Mouse (Mus musculus) intestine, embryonic 15.5 days (tissue): ENCODE results near the gene Cav3. TPM values are rescaled to one million over a fixed set of nuclear protein-coding genes. Genes with fewer than 3 reads are reported as not detected.
A peak's percentile ranks its signal among the peaks of the same experiment; 100 is the strongest.

Experiments
- ATAC-seq: fragments of 200-750 bp; cut with Nextera tagmentation; 2 replicates; pipeline ENCODE4 v1.8.0; 2017; ENCODE audit warnings: moderate TSS enrichment, moderate library complexity
- H3K27ac ChIP-seq: fragments of 300-500 bp; sonication (generic); 2 replicates; pipeline ENCODE4 v1.5.1; 2015; ENCODE audit warnings: mild to moderate bottlenecking, inconsistent platforms
- H3K27me3 ChIP-seq: fragments of 300-500 bp; sonication (generic); replicated peaks from 2 replicates; pipeline ENCODE4 v1.6.1; 2015; ENCODE audit warnings: inconsistent platforms
- H3K36me3 ChIP-seq: fragments of 300-500 bp; sonication (generic); 2 replicates; pipeline ENCODE4 v1.6.1; 2015; ENCODE audit warnings: inconsistent platforms
- H3K4me1 ChIP-seq: fragments of 300-500 bp; sonication (generic); replicated peaks from 2 replicates; pipeline ENCODE4 v1.6.1; 2015; ENCODE audit warnings: inconsistent platforms
- H3K4me2 ChIP-seq: fragments of 300-500 bp; sonication (generic); replicated peaks from 2 replicates; pipeline ENCODE4 v1.6.1; 2015; ENCODE audit warnings: mild to moderate bottlenecking, inconsistent platforms
- H3K4me3 ChIP-seq: fragments of 300-500 bp; sonication (generic); replicated peaks from 2 replicates; pipeline ENCODE4 v1.5.1; 2015; ENCODE audit warnings: inconsistent platforms
- H3K9ac ChIP-seq: fragments of 300-500 bp; sonication (generic); 2 replicates; pipeline ENCODE4 v1.6.1; 2015; ENCODE audit warnings: inconsistent platforms
- H3K9me3 ChIP-seq: fragments of 300-500 bp; sonication (generic); 2 replicates; pipeline ENCODE4 v1.6.1; 2016; ENCODE audit warnings: inconsistent platforms
- WGBS: fragments of 180-500 bp; shearing (Covaris S2); methylation state at CpG from one replicate; pipeline ENCODE4 v1.1.7; 2015; 5-methylcytosine and 5-hydroxymethylcytosine counted together
- polyA plus RNA-seq: library from polyadenylated mRNA; unstranded; fragments of >200 nt; fragmentation: Nextera tagmentation; extraction: Ambion mirVana; gene quantifications from 2 replicates; pipeline ENCODE4 v1.2.1, GENCODE M21; 2015

The Cav3 gene
- polyA plus RNA-seq, 1 experiment from 2014 or later, result 1.1 TPM

GRCm38 (mm10) chr6:112484316-112484715 is 25.0 kb downstream of the Cav3 start:
- no peaks in the 10 kb centered on the region for H3K36me3 ChIP-seq
- no peak overlapping the region for H3K9ac ChIP-seq
- WGBS, result 16% methylated on average over 4 of the region's 4 CpGs
- H3K4me1 ChIP-seq, result peaks cover 5% of the 10 kb centered on the region
- no peak overlapping the region for H3K4me3 ChIP-seq
- ATAC-seq, result no peak; the same call in 1 of the 2 replicates
- no peaks in the 10 kb centered on the region for H3K9me3 ChIP-seq
- peaks cover 30% of the 10 kb centered on the region for H3K27me3 ChIP-seq
- H3K4me2 ChIP-seq, result no peak overlapping the region
- no peak overlapping the region for H3K27ac ChIP-seq

GRCm38 (mm10) chr6:112487993-112488392 is 28.7 kb downstream of the Cav3 start:
- Histone ChIP-seq H3K9ac (no peak overlapping the region), H3K27ac (no peak overlapping the region), H3K4me1 (peaks cover 19% of the 10 kb centered on the region), H3K4me3 (no peak overlapping the region), H3K27me3 (peaks cover 41% of the 10 kb centered on the region), H3K36me3 (no peaks in the 10 kb centered on the region), H3K4me2 (no peak overlapping the region), H3K9me3 (no peaks in the 10 kb centered on the region)
- ATAC-seq, result no peak
- WGBS, result 89% methylated on average over 5 of the region's 5 CpGs

GRCm38 (mm10) chr6:112488821-112489180 is 29.5 kb downstream of the Cav3 start:
- Histone ChIP-seq H3K4me1 (peaks cover 19% of the 10 kb centered on the region), H3K4me3 (peak overlapping the region; percentile 45), H3K36me3 (no peaks in the 10 kb centered on the region), H3K4me2 (peak overlapping the region; percentile 96), H3K9ac (no peak overlapping the region), H3K27ac (no peak overlapping the region), H3K9me3 (no peaks in the 10 kb centered on the region), H3K27me3 (peaks cover 41% of the 10 kb centered on the region)
- no peak for ATAC-seq
- 25% methylated on average over 24 of the region's 24 CpGs for WGBS

- Histone ChIP-seq H3K27ac (no peak overlapping the region), H3K9ac (no peak overlapping the region), H3K27me3 (peaks cover 41% of the 10 kb centered on the region), H3K36me3 (no peaks in the 10 kb centered on the region), H3K9me3 (no peaks in the 10 kb centered on the region), H3K4me2 (peak overlapping the region; percentile 96), H3K4me1 (peaks cover 19% of the 10 kb centered on the region), H3K4me3 (peak overlapping the region; percentile 45)
- 4% methylated on average over 72 of the region's 72 CpGs for WGBS
- ATAC-seq, result peak; percentile 30; the same call in 1 of the 2 replicates
These were observed 30.0 kb downstream of the Cav3 start for GRCm38 (mm10) chr6:112489181-112489909.

- peaks cover 41% of the 10 kb centered on the region for H3K27me3 ChIP-seq
- no peaks in the 10 kb centered on the region for H3K36me3 ChIP-seq
- H3K27ac ChIP-seq, result no peak within 1 kb of the TSS
- ATAC-seq, result no peak
- 6% methylated on average over 24 of the region's 24 CpGs for WGBS
- no peaks in the 10 kb centered on the region for H3K9me3 ChIP-seq
- peaks cover 21% of the 10 kb centered on the region for H3K4me1 ChIP-seq
- peak within 1 kb of the TSS; percentile 96 for H3K4me2 ChIP-seq
- peak within 1 kb of the TSS; percentile 45 for H3K4me3 ChIP-seq
- H3K9ac ChIP-seq, result peak within 1 kb of the TSS; percentile 37
These were observed 30.7 kb downstream of the Cav3 start, which contains the start of gene Oxtr for GRCm38 (mm10) chr6:112489910-112490559. Oxtr (minus strand) TSS chr6:112489943.

- ATAC-seq, result peak; percentile 58
- Histone ChIP-seq H3K27me3 (peaks cover 41% of the 10 kb centered on the region), H3K4me3 (peak overlapping the region; percentile 45), H3K4me2 (peak overlapping the region; percentile 96), H3K27ac (no peak overlapping the region), H3K4me1 (peaks cover 21% of the 10 kb centered on the region), H3K9ac (peak overlapping the region; percentile 37), H3K36me3 (no peaks in the 10 kb centered on the region), H3K9me3 (no peaks in the 10 kb centered on the region)
- whole genome bisulfite sequencing, result under 1% methylated on average over 35 of the region's 35 CpGs
These were observed 31.4 kb downstream of the Cav3 start for GRCm38 (mm10) chr6:112490625-112491242.

GRCm38 (mm10) chr6:112491521-112491920 is 32.2 kb downstream of the Cav3 start:
- 76% methylated on average over 8 of the region's 8 CpGs for WGBS
- Histone ChIP-seq H3K27ac (no peak overlapping the region), H3K9ac (no peak overlapping the region), H3K9me3 (no peaks in the 10 kb centered on the region), H3K4me3 (no peak overlapping the region), H3K4me1 (peaks cover 21% of the 10 kb centered on the region), H3K36me3 (no peaks in the 10 kb centered on the region), H3K27me3 (peaks cover 41% of the 10 kb centered on the region), H3K4me2 (no peak overlapping the region)
- ATAC-seq, result no peak

GRCm38 (mm10) chr6:112492656-112493055 is 33.4 kb downstream of the Cav3 start:
- H3K4me3 ChIP-seq, result no peak overlapping the region
- no peak overlapping the region for H3K9ac ChIP-seq
- no peak overlapping the region for H3K4me2 ChIP-seq
- 89% methylated on average over 6 of the region's 6 CpGs for WGBS
- peaks cover 31% of the 10 kb centered on the region for H3K27me3 ChIP-seq
- H3K27ac ChIP-seq, result no peak overlapping the region
- ATAC-seq, result no peak
- no peaks in the 10 kb centered on the region for H3K36me3 ChIP-seq
- no peaks in the 10 kb centered on the region for H3K9me3 ChIP-seq
- H3K4me1 ChIP-seq, result peaks cover 21% of the 10 kb centered on the region

GRCm38 (mm10) chr6:112493371-112493770 is 34.1 kb downstream of the Cav3 start:
- H3K9ac ChIP-seq, result no peak overlapping the region
- ATAC-seq, result no peak
- no peaks in the 10 kb centered on the region for H3K36me3 ChIP-seq
- H3K9me3 ChIP-seq, result no peaks in the 10 kb centered on the region
- peaks cover 21% of the 10 kb centered on the region for H3K4me1 ChIP-seq
- H3K27me3 ChIP-seq, result peaks cover 24% of the 10 kb centered on the region
- no peak overlapping the region for H3K4me2 ChIP-seq
- WGBS, result 92% methylated on average over 9 of the region's 9 CpGs
- H3K4me3 ChIP-seq, result no peak overlapping the region
- H3K27ac ChIP-seq, result no peak overlapping the region

GRCm38 (mm10) chr6:112494620-112495081 is 35.3 kb downstream of the Cav3 start:
- Histone ChIP-seq H3K4me2 (no peak overlapping the region), H3K4me3 (no peak overlapping the region), H3K36me3 (no peaks in the 10 kb centered on the region), H3K27me3 (peaks cover 11% of the 10 kb centered on the region), H3K27ac (no peak overlapping the region), H3K9ac (no peak overlapping the region), H3K4me1 (peaks cover 15% of the 10 kb centered on the region), H3K9me3 (no peaks in the 10 kb centered on the region)
- peak; percentile 35; the same call in 1 of the 2 replicates for ATAC-seq
- WGBS, result 67% methylated on average over 10 of the region's 10 CpGs

GRCm38 (mm10) chr6:112495219-112495618 is 35.9 kb downstream of the Cav3 start:
- H3K36me3 ChIP-seq, result no peaks in the 10 kb centered on the region

More at GRCm38 (mm10) chr6:112495219-112495618, 35.9 kb downstream of the Cav3 start:
- H3K4me1 ChIP-seq, result peaks cover 11% of the 10 kb centered on the region; the same call in 1 of the 2 replicates
- H3K9ac ChIP-seq, result no peak overlapping the region
- no peaks in the 10 kb centered on the region for H3K9me3 ChIP-seq
- ATAC-seq, result peak; percentile 40; the same call in 1 of the 2 replicates
- 25% methylated on average over 4 of the region's 4 CpGs for WGBS
- H3K4me3 ChIP-seq, result no peak overlapping the region
- no peak overlapping the region for H3K27ac ChIP-seq
- no peak overlapping the region for H3K4me2 ChIP-seq
- H3K27me3 ChIP-seq, result peaks cover 5% of the 10 kb centered on the region
